Mouse (Mus musculus): ENCODE data around the gene Crnkl1. TPM values are rescaled to one million over a fixed set of nuclear protein-coding genes. Genes with fewer than 3 reads are reported as not detected.
"Not testable (repeated sequence)": the region's sequence is repeated elsewhere in the genome, so short reads cannot be mapped to it uniquely, and the experiment has no call there.

Crnkl1 gene
- total RNA-seq, 1 experiment from 2014 or later: 24.3 TPM

DNA sequence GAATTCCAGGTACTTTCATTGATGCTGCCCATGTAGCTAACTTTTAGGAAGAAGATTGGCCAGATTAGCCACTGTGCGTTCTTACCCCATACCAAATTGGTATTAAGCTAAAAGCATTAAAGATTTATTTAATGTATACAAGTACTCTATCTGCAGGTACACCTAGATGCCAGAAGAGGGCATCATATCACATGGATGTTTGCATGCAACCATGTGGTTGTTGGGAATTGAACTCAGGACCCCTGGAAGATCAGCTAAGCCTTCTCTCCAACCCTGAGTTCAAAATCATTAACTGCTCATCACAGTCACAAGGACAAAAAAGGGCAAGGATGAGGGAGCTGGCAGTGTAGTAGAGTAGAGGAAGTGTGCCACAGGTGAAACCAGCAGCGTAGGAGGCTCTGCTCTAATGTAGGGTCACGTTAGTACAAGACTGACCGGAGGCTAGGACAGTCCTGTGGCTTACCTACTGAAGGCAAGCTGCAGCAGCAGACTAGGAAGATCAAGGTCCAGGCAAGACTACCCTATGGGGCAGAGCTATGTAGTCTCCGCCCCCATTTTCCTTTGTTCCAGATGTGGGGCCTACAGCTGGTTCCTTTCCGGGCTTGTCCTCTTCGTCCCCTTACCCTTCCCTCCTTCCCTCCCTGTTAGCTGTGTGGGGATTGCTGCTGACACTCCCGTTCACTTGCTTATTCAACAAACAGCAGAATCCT lies 13.7 kb downstream of the Crnkl1 start:
- no peak for DNase-seq

DNA sequence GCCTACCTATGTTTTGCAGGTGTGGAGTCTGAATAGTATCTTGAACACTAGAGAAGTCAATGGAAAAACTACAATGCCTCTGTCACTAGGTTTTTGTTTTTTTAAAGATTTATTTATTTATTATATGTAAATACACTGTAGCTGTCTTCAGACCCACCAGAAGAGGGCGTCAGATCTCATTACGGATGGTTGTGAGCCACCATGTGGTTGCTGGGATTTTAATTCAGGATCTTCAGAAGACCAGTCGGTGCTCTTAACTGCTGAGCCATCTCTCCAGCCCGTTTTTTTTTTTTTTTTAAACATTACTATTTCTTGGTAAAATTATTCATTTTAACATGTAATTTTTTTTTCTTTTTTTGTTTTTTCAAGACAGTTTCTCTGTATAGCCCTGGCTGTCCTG lies 28.9 kb downstream of the Crnkl1 start:
- DNase-seq: not testable (repeated sequence)

- no peak for DNase-seq
Measured at GRCm38 (mm10) chr2:145905156-145905555, 29.7 kb downstream of the Crnkl1 start.

- DNase-seq: no peak
Measured at GRCm38 (mm10) chr2:145903983-145904616, 30.7 kb downstream of the Crnkl1 start.

- DNase-seq: peak; percentile 95
Measured at GRCm38 (mm10) chr2:145903061-145903901, 31.5 kb downstream of the Crnkl1 start.

GRCm38 (mm10) chr2:145901861-145902260 lies 33.0 kb downstream of the Crnkl1 start, which contains the start of gene Naa20:
Naa20 (plus strand) TSS chr2:145902099.
- DNase-seq: no peak

- DNase-seq: not testable (repeated sequence)
Measured at GRCm38 (mm10) chr2:145900318-145900717, 34.5 kb downstream of the Crnkl1 start.

GRCm38 (mm10) chr2:145898106-145898505 lies 36.7 kb downstream of the Crnkl1 start:
- no peak for DNase-seq

DNA sequence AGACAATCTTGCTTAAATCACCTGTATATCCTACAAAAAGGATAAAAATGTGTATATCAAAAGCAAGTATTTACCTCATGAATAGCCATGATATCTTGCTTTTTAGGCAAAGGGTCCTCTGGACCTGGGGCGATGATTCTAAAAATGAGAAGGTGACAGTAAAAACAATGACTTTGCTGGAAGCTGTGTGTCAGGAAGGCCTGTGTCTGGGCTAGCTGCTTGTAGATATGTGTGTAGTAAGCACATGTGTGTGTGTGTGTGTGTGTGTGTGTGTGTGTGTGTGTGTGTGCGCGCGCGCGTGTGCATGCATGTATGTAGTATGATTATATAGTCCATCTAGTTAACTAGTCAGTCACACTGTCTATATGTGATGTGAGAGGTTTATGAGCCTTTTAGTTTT lies 41.1 kb downstream of the Crnkl1 start:
- DNase-seq: no peak

- DNase-seq: no peak
Measured at GRCm38 (mm10) chr2:145890571-145890970, 44.2 kb downstream of the Crnkl1 start.

- DNase-seq: no peak
Measured at GRCm38 (mm10) chr2:145888766-145889480, 45.9 kb downstream of the Crnkl1 start.

DNA sequence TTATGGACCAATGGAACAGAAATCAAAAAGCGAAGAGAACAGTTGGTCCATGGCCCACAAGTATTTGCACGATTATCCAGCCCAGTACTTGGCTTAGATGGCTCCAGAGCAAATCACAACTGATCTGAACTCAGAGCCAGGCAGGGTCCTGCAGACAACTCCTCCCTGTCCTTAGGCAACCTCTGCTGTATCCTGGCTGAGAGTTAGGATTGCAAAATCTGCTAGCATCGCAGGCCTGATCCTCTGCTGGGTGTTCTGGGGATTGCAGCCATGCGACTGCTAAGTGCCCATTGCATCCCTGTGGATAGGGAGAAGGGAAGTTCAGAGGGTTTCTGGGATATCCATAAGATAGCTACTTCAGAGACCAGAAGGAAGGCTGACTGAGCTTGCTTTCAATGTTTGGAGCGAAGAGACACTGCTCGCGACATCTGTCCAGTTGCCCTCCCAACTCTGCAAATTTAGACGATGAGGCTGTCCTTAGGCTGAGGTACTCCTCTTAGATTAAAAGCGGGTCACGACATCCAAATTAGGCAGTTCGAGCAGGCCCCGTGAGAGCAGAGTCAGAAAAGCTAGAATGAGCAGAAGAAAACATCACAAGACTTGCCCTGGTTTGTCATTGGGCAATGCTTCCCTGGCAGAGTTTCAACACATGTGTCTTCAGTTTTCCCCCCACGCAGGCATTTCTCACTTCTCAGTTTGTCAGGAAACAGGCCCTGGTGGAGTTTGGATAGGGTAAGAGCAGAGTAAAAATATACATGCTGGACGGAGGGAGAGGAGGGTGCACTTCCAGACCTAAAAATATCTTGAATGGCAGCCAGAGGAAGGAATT lies 46.7 kb downstream of the Crnkl1 start:
- peak; percentile 72 for DNase-seq

DNA sequence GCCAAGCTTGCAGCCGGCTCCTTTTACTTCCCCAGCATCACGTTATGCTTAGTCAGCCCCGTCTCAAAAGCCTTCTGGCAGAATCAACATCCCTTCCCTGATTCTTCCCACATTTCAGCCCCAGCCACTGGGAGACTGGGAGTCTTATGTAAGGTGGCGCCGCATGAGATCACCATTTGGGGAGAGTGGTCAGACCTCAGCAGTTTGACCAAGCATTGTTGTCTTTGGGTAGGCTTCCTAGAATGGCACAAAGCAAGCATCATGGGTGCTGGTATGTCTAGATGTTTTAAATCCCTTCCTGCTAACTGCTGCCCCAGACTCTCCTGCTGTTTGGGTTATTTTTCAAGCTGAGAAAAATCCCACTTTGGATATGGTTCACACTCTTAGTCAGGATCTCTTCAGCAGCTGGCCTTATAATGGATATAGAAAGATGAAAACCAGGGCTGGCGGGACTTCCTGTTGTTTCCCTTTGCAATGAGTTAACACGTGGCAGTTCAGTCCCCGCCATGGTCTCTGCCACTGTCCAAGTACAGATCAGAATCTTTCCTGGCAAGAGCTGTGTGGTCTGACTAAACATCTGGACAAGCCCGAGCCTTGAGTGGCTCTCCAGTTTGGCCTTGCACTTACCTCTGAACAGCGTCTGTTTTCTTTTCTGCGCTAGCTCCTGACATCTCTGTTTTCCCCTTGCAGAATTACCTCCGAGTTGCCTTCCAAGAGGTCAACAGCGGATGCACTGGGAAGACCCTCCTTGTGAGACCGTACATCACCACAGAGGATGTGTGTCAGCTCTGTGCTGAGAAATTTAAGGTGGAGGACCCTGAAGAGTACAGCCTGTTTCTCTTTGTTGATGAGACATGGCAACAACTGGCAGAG lies 49.7 kb downstream of the Crnkl1 start:
- DNase-seq: peak; percentile 61

- peak; percentile 35 for DNase-seq
Measured at GRCm38 (mm10) chr2:145884036-145884912, 50.5 kb downstream of the Crnkl1 start.

- no peak for DNase-seq
Measured at GRCm38 (mm10) chr2:145882398-145882797, 52.4 kb downstream of the Crnkl1 start.

- no peak for DNase-seq
Measured at GRCm38 (mm10) chr2:145881932-145882331, 52.9 kb downstream of the Crnkl1 start.

- no peak for DNase-seq
Measured at GRCm38 (mm10) chr2:145880887-145881747, 53.7 kb downstream of the Crnkl1 start.

DNA sequence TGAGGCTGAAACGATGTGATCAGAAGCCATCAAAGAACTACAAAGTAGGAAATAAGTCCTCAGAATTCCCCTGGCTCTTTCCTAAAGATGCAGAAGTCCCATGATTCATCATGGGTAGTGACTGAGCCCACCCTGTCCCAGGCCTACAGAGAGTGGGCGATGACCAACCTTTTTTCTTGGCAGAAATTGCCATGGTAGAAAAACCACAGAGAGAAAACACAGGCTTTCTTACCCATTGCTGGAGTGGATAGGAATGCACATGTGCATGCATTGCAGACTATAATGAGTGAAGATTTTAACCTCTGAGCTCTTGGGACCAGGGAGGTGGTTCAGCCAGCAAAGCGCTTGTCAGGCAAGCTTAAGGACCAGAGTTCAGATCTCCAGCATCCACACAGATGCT lies 57.6 kb downstream of the Crnkl1 start:
- no peak for DNase-seq
